Mouse (Mus musculus) ES-E14 (cell line): ENCODE measurements around the gene Rgsl1.

Source experiments
- CHD2 ChIP-seq: IDR thresholded peaks from 2 replicates; pipeline ENCODE4 v1.6.1; 2014; ENCODE audit warnings: mild to moderate bottlenecking, low read depth, low read length, inconsistent platforms
- HCFC1 ChIP-seq: IDR thresholded peaks from 2 replicates; pipeline ENCODE4 v1.6.1; 2012; ENCODE audit warnings: low read length, inconsistent platforms, borderline replicate concordance; ENCODE audit not compliant: insufficient read depth
- MAFK ChIP-seq: IDR thresholded peaks from 2 replicates; pipeline ENCODE4 v1.6.1; 2014; ENCODE audit warnings: mild to moderate bottlenecking, low read depth, low read length, inconsistent platforms; ENCODE audit not compliant: insufficient read depth
- ZNF384 ChIP-seq: IDR thresholded peaks from 2 replicates; pipeline ENCODE4 v1.6.1; 2012; ENCODE audit warnings: low read depth, low read length, inconsistent platforms

DNA sequence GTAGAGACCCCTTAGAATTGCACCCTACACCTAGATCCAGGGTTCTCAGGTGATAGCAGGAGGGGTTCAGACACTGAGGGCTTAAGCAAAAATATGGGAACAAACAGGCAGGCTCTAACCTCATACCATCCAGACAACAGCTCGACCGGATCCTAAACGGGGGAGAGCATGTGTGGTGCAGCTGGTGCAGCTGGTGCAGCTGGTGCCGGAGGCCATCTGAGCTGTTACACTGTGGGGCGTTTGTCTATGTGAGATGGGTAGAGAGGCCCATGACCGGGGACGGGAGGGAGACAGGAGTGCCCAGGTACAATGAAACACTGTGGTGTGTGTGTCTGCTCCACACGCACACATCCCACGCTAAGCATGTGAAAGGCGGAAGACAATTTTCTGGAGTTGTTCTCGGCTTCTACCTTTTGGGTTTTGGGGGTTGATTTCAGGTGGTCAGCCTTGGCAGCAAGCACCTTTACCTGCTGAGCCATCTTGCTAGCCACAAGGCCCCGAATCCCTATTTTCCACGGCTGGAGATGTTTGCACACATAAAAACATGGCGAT lies 97.7 kb downstream of the Rgsl1 start:
- TF ChIP-seq MAFK, result no peak
- no peak for TF ChIP-seq CHD2
- TF ChIP-seq ZNF384, result no peak
- no peak for TF ChIP-seq HCFC1
